Mouse (Mus musculus) B cell, adult (primary cell): ENCODE data around the gene D2hgdh. TPM values are rescaled to one million over a fixed set of nuclear protein-coding genes. Genes with fewer than 3 reads are reported as not detected.

Experiments
- total RNA-seq: library from RNA; stranded (reverse); gene quantifications from 4 replicates; pipeline ENCODE4 v1.2.4, GENCODE M21; 2023; ENCODE audit not compliant: inconsistent age

Gene D2hgdh
- total RNA-seq: 37.4 to 48.8 TPM (median 40.8 TPM) in 4 replicates

DNA sequence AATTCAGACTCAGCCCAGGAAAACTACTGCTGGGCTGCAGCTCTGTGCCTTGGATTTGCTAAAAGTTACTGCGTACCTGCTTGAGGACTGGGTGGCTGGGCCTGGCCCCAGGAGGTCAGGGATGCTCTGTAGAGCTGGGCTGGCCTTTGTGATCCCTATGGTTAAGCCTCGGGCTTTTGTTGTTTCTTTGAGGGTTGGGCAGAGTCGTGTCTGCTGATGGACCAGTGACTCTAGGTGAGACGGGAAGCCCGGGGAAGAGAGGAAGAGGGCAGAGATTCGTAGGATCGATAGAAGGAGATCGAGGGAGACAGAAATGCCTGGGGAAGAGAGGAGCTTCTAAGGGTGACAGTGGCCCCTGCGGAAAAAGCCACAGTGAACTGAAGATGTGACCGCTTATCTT lies at the start of gene D2hgdh:
Gene D2hgdh, plus strand, starts transcription at position 301 of the 400 bp plus-strand sequence.

DNA sequence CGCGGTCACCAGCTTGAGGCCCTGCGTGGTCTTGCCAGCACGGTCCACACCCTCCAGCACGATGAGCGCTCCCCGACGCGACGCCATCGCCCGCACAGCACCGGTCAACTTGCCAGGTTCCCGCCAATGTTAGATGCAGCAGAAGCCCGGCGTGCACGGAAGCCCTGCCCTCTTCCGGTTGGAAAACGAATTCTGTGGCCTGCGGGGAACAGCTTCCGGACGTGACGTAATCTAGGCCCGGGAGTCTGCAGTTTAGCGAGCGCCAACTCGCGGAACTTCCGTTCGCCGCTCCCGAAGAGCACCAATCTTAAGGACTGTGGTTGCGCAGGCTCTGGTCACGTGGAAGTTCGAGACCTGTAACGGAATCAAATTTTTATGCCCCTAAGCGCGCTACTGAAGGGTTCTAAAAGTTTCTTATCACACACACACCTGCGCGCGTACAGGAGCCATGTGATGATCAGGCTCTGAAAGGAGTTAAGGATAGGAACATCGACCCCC lies 22.9 kb upstream of the D2hgdh start, which contains the start of gene Dtymk:
Gene Dtymk, minus strand, starts transcription at position 194 of the 498 bp plus-strand sequence.

DNA sequence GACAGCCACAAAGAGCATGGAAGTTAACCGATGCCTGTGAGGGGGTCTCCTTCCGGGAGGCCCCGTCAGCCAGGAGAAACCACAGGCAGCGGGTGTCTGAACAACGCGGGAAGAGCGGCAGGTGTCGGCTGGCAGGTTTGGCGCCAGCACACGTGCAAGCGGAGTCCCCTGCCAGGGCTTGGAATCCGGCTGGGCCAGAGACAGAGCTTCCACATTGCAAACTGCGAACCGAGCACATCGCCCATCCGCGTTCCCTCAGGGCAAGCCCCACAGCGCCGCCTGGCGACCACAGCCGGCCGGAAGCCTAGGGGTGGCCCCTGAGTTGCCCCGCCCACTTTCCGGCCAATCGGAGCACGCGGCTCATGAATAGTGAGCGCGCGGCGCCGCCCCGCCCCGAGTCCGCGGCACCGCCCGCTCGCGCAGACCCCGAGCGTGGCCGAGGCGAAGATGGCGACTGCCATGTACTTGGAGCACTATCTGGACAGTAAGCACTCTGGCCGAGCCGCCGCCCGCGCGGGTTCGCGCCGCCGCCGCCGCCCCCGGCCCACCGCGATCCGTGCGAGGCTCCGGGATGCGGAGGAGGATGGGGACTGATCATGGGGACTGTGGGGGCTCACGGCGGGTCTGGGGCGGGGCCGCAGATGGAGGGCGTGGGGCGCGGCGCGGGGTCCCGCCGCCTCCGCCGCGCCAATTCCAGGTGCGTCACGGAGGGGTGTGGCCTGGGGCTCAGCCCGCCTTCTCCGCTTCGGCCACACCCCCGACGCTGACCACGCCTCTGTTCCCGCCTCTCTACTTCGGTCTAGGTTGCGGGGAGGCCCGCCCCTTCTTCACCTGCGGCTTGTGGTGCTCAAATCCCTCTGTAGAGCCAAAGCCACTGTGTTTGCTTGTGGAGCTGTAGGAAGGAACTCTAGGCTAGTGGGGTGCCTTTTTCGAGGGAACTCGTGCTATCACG lies 20.9 kb upstream of the D2hgdh start, which contains the start of gene Ing5:
Gene Ing5, plus strand, starts transcription at position 410 of the 952 bp plus-strand sequence.

DNA sequence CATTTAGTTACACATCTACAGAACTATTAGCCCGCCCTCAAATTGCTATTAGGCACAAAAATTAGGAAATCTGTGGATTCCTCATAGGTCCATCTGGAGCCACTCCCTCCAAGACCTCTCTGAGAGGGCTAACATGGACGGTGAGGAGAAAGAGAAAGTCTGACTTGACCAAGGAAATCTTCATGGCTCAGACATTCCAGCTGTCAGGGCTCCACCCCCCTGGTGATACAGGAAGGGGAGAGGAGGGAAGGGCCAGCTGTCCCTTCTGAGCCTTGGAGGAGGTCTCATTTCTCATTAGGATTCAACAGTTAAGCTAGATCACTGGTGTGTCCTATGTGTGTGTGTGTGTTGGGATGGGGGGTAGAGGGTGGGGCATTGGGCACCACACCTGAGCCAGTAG lies 36.3 kb downstream of the D2hgdh start, which contains the start of gene Gal3st2:
Gene Gal3st2, plus strand, starts transcription at position 259 of the 400 bp plus-strand sequence.

Other genes starting within 250 kb of the D2hgdh start
- gene Stk25, start 166.2 kb upstream of the D2hgdh start, total RNA-seq: 97.2 to 110 TPM (median 107 TPM) in 4 replicates
- gene Bok, start 139.2 kb upstream of the D2hgdh start, total RNA-seq: not detected in 4 replicates
- gene Atg4b, start 73.4 kb upstream of the D2hgdh start, total RNA-seq: 89.7 to 110 TPM (median 95.8 TPM) in 4 replicates
- 18.9 to 23.6 TPM (median 21.0 TPM) in 4 replicates for gene Thap4, start 70.0 kb upstream of the D2hgdh start, total RNA-seq
- gene Dtymk, start 23.0 kb upstream of the D2hgdh start, total RNA-seq: 58.6 to 70.9 TPM (median 63.4 TPM) in 4 replicates
- 36.8 to 41.5 TPM (median 38.3 TPM) in 4 replicates for gene Ing5, start 20.9 kb upstream of the D2hgdh start, total RNA-seq
- 0.24 to 2.1 TPM in 2 of 4 replicates, not detected in the others for gene Gal3st2, start 36.4 kb downstream of the D2hgdh start, total RNA-seq
- gene Gal3st2b, start 93.4 kb downstream of the D2hgdh start, total RNA-seq: 0.67 to 1.6 TPM (median 0.99 TPM) in 3 of 4 replicates, not detected in the other
- gene Gal3st2c, start 165.6 kb downstream of the D2hgdh start, total RNA-seq: 0.06 to 0.24 TPM (median 0.10 TPM) in 3 of 4 replicates, not detected in the other
- gene Neu4, start 195.5 kb downstream of the D2hgdh start, total RNA-seq: not detected in 4 replicates
- 0.36 TPM in 1 of 4 replicates, not detected in the others for gene Pdcd1, start 227.6 kb downstream of the D2hgdh start, total RNA-seq